Mouse (Mus musculus): Measurements from ENCODE around the gene Mep1a. TPM values are rescaled to one million over a fixed set of nuclear protein-coding genes. Genes with fewer than 3 reads are reported as not detected.

Mep1a gene
- polyA plus RNA-seq, 1 experiment from 2014 or later = not detected

GRCm38 (mm10) chr17:43459737-43460230 is 42.8 kb downstream of the Mep1a start:
- Histone ChIP-seq H3K36me3 (ENCODE audit: control insufficient read depth, insufficient read depth, low read length) (0 out of 2 replicates have a peak, but pooled peaks cover 3% of the 10 kb centered on the region), H3K27me3 (ENCODE audit: control insufficient read depth, insufficient read depth, low read depth, low read length) (no peaks in the 10 kb centered on the region), H3K27ac (ENCODE audit: low read length) (no peak overlapping the region), H3K4me3 (ENCODE audit: low read length) (no peak overlapping the region), H3K4me1 (replicated peaks; ENCODE audit: control insufficient read depth, insufficient read depth, low read length) (peaks cover 10% of the 10 kb centered on the region; the same call in 1 of the 2 replicates), H3K9me3 (ENCODE audit: control insufficient read depth, low read length) (no peaks in the 10 kb centered on the region), H3K4me2 (ENCODE audit: low read depth, low read length) (peak overlapping the region; percentile 37), H3K9ac (ENCODE audit: low read length) (no peak overlapping the region)
- 65% methylated on average over 12 of the region's 12 CpGs for WGBS
- ATAC-seq (ENCODE audit: low read depth) = peak; percentile 2; the same call in 1 of the 2 replicates

DNA sequence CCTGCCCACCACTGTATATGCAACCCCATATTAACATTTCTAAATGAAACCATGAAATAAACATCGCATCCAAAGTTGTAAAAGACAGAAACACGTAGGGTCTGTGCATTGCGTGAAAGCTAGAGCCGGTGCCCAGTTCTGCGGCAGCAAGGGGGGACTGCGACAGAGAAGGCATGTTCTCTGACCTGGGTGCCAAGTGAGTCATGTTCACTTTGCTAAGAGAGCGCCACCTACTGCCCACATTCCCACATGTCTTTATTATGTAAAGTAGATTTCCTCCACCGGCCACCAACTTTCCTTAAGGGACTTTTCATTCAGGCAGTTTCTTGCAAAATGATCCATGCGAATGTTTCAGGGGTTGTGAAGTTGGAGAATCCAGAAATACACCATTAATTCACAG is 44.0 kb downstream of the Mep1a start:
- 8% methylated on average over 9 of the region's 9 CpGs for WGBS
- ATAC-seq (ENCODE audit: low read depth) = peak; percentile 48; the same call in 1 of the 2 replicates
- no peaks in the 10 kb centered on the region for H3K27me3 ChIP-seq (ENCODE audit: control insufficient read depth, insufficient read depth, low read depth, low read length)
- no peak overlapping the region for H3K27ac ChIP-seq (ENCODE audit: low read length)
- H3K4me2 ChIP-seq (ENCODE audit: low read depth, low read length) = no peak overlapping the region
- no peaks in the 10 kb centered on the region for H3K9me3 ChIP-seq (ENCODE audit: control insufficient read depth, low read length)
- peaks cover 10% of the 10 kb centered on the region; the same call in 1 of the 2 replicates for H3K4me1 ChIP-seq (replicated peaks; ENCODE audit: control insufficient read depth, insufficient read depth, low read length)
- H3K4me3 ChIP-seq (ENCODE audit: low read length) = no peak overlapping the region
- 0 out of 2 replicates have a peak, but pooled peaks cover 3% of the 10 kb centered on the region for H3K36me3 ChIP-seq (ENCODE audit: control insufficient read depth, insufficient read depth, low read length)
- H3K9ac ChIP-seq (ENCODE audit: low read length) = no peak overlapping the region

- no peak overlapping the region for H3K4me3 ChIP-seq (ENCODE audit: low read length)
- H3K9me3 ChIP-seq (ENCODE audit: control insufficient read depth, low read length) = no peaks in the 10 kb centered on the region
- no peak for ATAC-seq (ENCODE audit: low read depth)
- H3K36me3 ChIP-seq (ENCODE audit: control insufficient read depth, insufficient read depth, low read length) = peaks cover 15% of the 10 kb centered on the region
- no peaks in the 10 kb centered on the region for H3K27me3 ChIP-seq (ENCODE audit: control insufficient read depth, insufficient read depth, low read depth, low read length)
- WGBS = 61% methylated on average over 1 of the region's 1 CpGs
- no peak overlapping the region for H3K4me2 ChIP-seq (ENCODE audit: low read depth, low read length)
- no peak overlapping the region for H3K27ac ChIP-seq (ENCODE audit: low read length)
- no peak overlapping the region for H3K9ac ChIP-seq (ENCODE audit: low read length)
- no peaks in the 10 kb centered on the region for H3K4me1 ChIP-seq (replicated peaks; ENCODE audit: control insufficient read depth, insufficient read depth, low read length)
These were observed 51.4 kb downstream of the Mep1a start for GRCm38 (mm10) chr17:43451216-43451615.

GRCm38 (mm10) chr17:43434485-43434884 is 68.1 kb downstream of the Mep1a start:
- WGBS = 70% methylated on average over 8 of the region's 8 CpGs
- H3K27me3 ChIP-seq (ENCODE audit: control insufficient read depth, insufficient read depth, low read depth, low read length) = no peaks in the 10 kb centered on the region
- H3K9me3 ChIP-seq (ENCODE audit: control insufficient read depth, low read length) = no peaks in the 10 kb centered on the region
- H3K4me1 ChIP-seq (replicated peaks; ENCODE audit: control insufficient read depth, insufficient read depth, low read length) = no peaks in the 10 kb centered on the region
- ATAC-seq (ENCODE audit: low read depth) = peak; percentile 57; the same call in 1 of the 2 replicates
- no peak overlapping the region for H3K9ac ChIP-seq (ENCODE audit: low read length)
- H3K4me3 ChIP-seq (ENCODE audit: low read length) = no peak overlapping the region
- peaks cover 5% of the 10 kb centered on the region; the same call in 1 of the 2 replicates for H3K36me3 ChIP-seq (ENCODE audit: control insufficient read depth, insufficient read depth, low read length)
- no peak overlapping the region for H3K4me2 ChIP-seq (ENCODE audit: low read depth, low read length)
- H3K27ac ChIP-seq (ENCODE audit: low read length) = no peak overlapping the region

- Histone ChIP-seq H3K27me3 (ENCODE audit: control insufficient read depth, insufficient read depth, low read depth, low read length) (no peaks in the 10 kb centered on the region), H3K27ac (ENCODE audit: low read length) (no peak overlapping the region), H3K9me3 (ENCODE audit: control insufficient read depth, low read length) (no peaks in the 10 kb centered on the region), H3K4me2 (ENCODE audit: low read depth, low read length) (no peak overlapping the region), H3K36me3 (ENCODE audit: control insufficient read depth, insufficient read depth, low read length) (peaks cover 6% of the 10 kb centered on the region), H3K4me3 (ENCODE audit: low read length) (no peak overlapping the region), H3K9ac (ENCODE audit: low read length) (no peak overlapping the region), H3K4me1 (replicated peaks; ENCODE audit: control insufficient read depth, insufficient read depth, low read length) (no peaks in the 10 kb centered on the region)
- 33% methylated on average over 5 of the region's 5 CpGs for WGBS
- peak; percentile 51 for ATAC-seq (ENCODE audit: low read depth)
These were observed 70.9 kb downstream of the Mep1a start for GRCm38 (mm10) chr17:43431692-43432091.

Other genes starting within 250 kb of the Mep1a start
- not detected in 2 replicates for gene Adgrf1, start 232.5 kb downstream of the Mep1a start, polyA plus RNA-seq (2015; fragmentation: Nextera tagmentation; extraction: Ambion mirVana)
- 34.5 and 34.9 TPM in 2 replicates for gene Adgrf5, start 142.4 kb downstream of the Mep1a start, polyA plus RNA-seq (2015; fragmentation: Nextera tagmentation; extraction: Ambion mirVana)
- gene Ankrd66, start 40.8 kb upstream of the Mep1a start, polyA plus RNA-seq (2015; fragmentation: Nextera tagmentation; extraction: Ambion mirVana) = 0.94 and 0.96 TPM in 2 replicates
- 10.9 and 11.3 TPM in 2 replicates for gene Pla2g7, start 65.3 kb upstream of the Mep1a start, polyA plus RNA-seq (2015; fragmentation: Nextera tagmentation; extraction: Ambion mirVana)
- not detected in 2 replicates for gene Tdrd6, start 127.5 kb upstream of the Mep1a start, polyA plus RNA-seq (2015; fragmentation: Nextera tagmentation; extraction: Ambion mirVana)
- gene Slc25a27, start 164.4 kb upstream of the Mep1a start, polyA plus RNA-seq (2015; fragmentation: Nextera tagmentation; extraction: Ambion mirVana) = 19.0 and 23.9 TPM in 2 replicates
- 45.0 and 48.9 TPM in 2 replicates for gene Cyp39a1, start 164.6 kb upstream of the Mep1a start, polyA plus RNA-seq (2015; fragmentation: Nextera tagmentation; extraction: Ambion mirVana)